Mouse (Mus musculus) layer of hippocampus, postnatal 25 days (tissue): ENCODE results near the gene Ankrd39. TPM values are rescaled to one million over a fixed set of nuclear protein-coding genes. Genes with fewer than 3 reads are reported as not detected.

Experiments
- DNase-seq, 2 experiments: peaks; one replicate each; pipeline ENCODE4 v3.0.0; 2022; ENCODE audit warnings: mixed read lengths in 2 of 2, low spot score in 1 of 2; ENCODE audit errors: extremely low spot score in 1 of 2
- microRNA-seq, 2 experiments: library from miRNA; unstranded; fragments of <30 nt; microRNA quantifications; one replicate each; pipeline ENCODE4 v1.2.0; 2021
- total RNA-seq, 2 experiments: library from RNA; stranded (reverse); gene quantifications; 2 replicates each; pipeline ENCODE4 v1.2.3; 2021

The Ankrd39 gene
- total RNA-seq, 2 experiments from 2014 or later: 10.8 to 13.3 TPM

GRCm38 (mm10) chr1:36501261-36501660 lies 46.0 kb downstream of the Ankrd39 start:
- DNase-seq: peak; percentile 66 to 92

GRCm38 (mm10) chr1:36497312-36497711 lies 49.9 kb downstream of the Ankrd39 start:
- DNase-seq: no peak

GRCm38 (mm10) chr1:36496719-36497118 lies 50.5 kb downstream of the Ankrd39 start:
- DNase-seq: no peak

- no peak for DNase-seq
These were observed 53.9 kb downstream of the Ankrd39 start for GRCm38 (mm10) chr1:36493299-36493698.

GRCm38 (mm10) chr1:36492416-36493139 lies 54.7 kb downstream of the Ankrd39 start:
- no peak for DNase-seq

GRCm38 (mm10) chr1:36489661-36490060 lies 57.6 kb downstream of the Ankrd39 start:
- no peak for DNase-seq

Small RNA genes within 50 kb of the gene (microRNA-seq; reads per million reads assigned to microRNA genes)
- gene Gm47280: 0 reads per million in 2 experiments

Other genes starting within 250 kb of the Ankrd39 start
- gene Arid5a, start 239.7 kb downstream of the Ankrd39 start, total RNA-seq: 10 to 100 TPM; 11.5 to 16.6 TPM
- gene Kansl3, start 178.3 kb downstream of the Ankrd39 start, total RNA-seq: 10 to 100 TPM; 58.2 to 62.6 TPM
- not detected for gene Fer1l5, start 175.2 kb downstream of the Ankrd39 start, total RNA-seq
- 10 to 100 TPM; 61.4 to 63.8 TPM for gene Lman2l, start 102.2 kb downstream of the Ankrd39 start, total RNA-seq
- 10 to 100 TPM; 15.8 to 17.9 TPM for gene Cnnm4, start 75.8 kb downstream of the Ankrd39 start, total RNA-seq
- 10 to 100 TPM; 33.2 to 37.5 TPM for gene Cnnm3, start 35.6 kb downstream of the Ankrd39 start, total RNA-seq
- 1 to 10 TPM; 5.4 to 7.7 TPM for gene Ankrd23, start 10.6 kb downstream of the Ankrd39 start, total RNA-seq
- gene Gm42417, start 8.0 kb downstream of the Ankrd39 start, total RNA-seq: under 1 TPM in 1 of 2 experiments, not detected in 1; 0.47 TPM
- 10 to 100 TPM; 12.7 to 14.0 TPM for gene Sema4c, start 10.9 kb upstream of the Ankrd39 start, total RNA-seq
- gene Fam178b, start 135.7 kb upstream of the Ankrd39 start, total RNA-seq: under 1 TPM in 1 of 2 experiments, not detected in 1; 0.34 TPM
- 100 to 1,000 TPM; 725 to 736 TPM for gene Cox5b, start 144.0 kb upstream of the Ankrd39 start, total RNA-seq
- 1 to 10 TPM in 1 of 2 experiments, not detected in 1; 1.6 TPM for gene 4933424G06Rik, start 162.7 kb upstream of the Ankrd39 start, total RNA-seq
- 100 to 1,000 TPM; 247 to 266 TPM for gene Actr1b, start 167.0 kb upstream of the Ankrd39 start, total RNA-seq
- 1 to 10 TPM; 3.2 to 3.4 TPM for gene Zap70, start 214.4 kb upstream of the Ankrd39 start, total RNA-seq